Mouse (Mus musculus): ENCODE measurements around the gene Gm20479. TPM values are rescaled to one million over a fixed set of nuclear protein-coding genes. Genes with fewer than 3 reads are reported as not detected.

Gm20479 gene
- polyA plus RNA-seq, 1 experiment, result not detected

DNA sequence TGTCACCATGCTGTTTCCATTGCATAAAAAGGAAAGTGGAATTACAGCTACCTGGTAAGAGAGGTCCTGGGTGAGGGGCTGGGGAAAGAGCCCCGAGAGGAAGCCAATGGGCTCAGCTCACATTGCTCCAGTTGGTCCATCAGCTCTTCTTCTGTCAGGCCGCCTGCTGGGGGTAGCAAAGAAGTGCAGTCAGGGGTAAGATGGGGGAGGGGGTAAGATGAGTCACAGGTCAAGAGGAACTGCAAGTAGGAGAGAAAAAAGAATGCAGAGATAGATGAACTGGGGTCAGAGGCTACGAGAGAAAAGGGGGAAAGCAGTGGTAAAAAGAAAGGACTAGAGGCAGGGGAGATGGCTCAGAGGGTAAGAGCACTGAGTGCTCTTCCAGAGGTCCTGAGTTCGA is 14.6 kb downstream of the Gm20479 start:
- peaks cover 4% of the 10 kb centered on the region; the same call in 1 of the 2 replicates for H3K27me3 ChIP-seq (ENCODE audit: control insufficient read depth, insufficient read depth, low read length)
- H3K27ac ChIP-seq (ENCODE audit: insufficient read depth, low read depth, low read length), result no peak overlapping the region
- no peaks in the 10 kb centered on the region for H3K4me1 ChIP-seq (ENCODE audit: control insufficient read depth, insufficient read depth, insufficient read length, low read length)
- TF ChIP-seq POLR2A (IDR thresholded peaks at IDR 0.05; ENCODE audit: low read depth, low read length) (no peak), CTCF (IDR thresholded peaks at IDR 0.05; ENCODE audit: extremely low read depth, insufficient read length, insufficient replicate concordance, low read depth, low read length) (peak; percentile 9; the same call in 1 of the 2 replicates)
- H3K36me3 ChIP-seq (ENCODE audit: control insufficient read depth, insufficient read depth, low read length), result peaks cover 30% of the 10 kb centered on the region
- H3K4me3 ChIP-seq (ENCODE audit: low read depth, low read length), result no peak overlapping the region
- 66% methylated on average over 4 of the region's 4 CpGs for WGBS

DNA sequence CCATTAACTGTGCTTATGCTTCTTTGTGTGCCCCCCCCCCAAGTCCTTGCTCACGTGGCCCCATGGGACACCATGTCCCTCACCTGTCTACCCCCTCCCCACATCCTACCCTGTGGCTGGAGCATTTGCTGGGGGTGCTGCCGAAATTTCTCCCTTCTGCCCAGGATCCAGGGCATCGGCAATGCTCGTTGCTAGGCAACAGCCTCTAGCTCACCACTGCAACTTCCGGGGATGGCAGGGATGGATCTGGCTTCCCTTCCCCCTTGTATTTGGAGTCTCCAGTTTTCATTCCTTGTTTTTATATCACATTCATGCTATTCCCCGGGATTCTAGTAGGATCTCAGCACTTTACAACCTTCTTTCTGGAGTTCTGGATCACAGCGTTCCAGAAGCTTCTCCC is 17.7 kb downstream of the Gm20479 start:
- TF ChIP-seq POLR2A (IDR thresholded peaks at IDR 0.05; ENCODE audit: low read depth, low read length) (no peak), CTCF (IDR thresholded peaks at IDR 0.05; ENCODE audit: extremely low read depth, insufficient read length, insufficient replicate concordance, low read depth, low read length) (no peak)
- Histone ChIP-seq H3K27ac (ENCODE audit: insufficient read depth, low read depth, low read length) (no peak overlapping the region), H3K4me1 (ENCODE audit: control insufficient read depth, insufficient read depth, insufficient read length, low read length) (0 out of 2 replicates have a peak, but pooled peaks cover 3% of the 10 kb centered on the region), H3K4me3 (ENCODE audit: low read depth, low read length) (no peak overlapping the region), H3K36me3 (ENCODE audit: control insufficient read depth, insufficient read depth, low read length) (peaks cover 12% of the 10 kb centered on the region), H3K27me3 (ENCODE audit: control insufficient read depth, insufficient read depth, low read length) (peaks cover 24% of the 10 kb centered on the region)
- 38% methylated on average over 7 of the region's 7 CpGs for WGBS

DNA sequence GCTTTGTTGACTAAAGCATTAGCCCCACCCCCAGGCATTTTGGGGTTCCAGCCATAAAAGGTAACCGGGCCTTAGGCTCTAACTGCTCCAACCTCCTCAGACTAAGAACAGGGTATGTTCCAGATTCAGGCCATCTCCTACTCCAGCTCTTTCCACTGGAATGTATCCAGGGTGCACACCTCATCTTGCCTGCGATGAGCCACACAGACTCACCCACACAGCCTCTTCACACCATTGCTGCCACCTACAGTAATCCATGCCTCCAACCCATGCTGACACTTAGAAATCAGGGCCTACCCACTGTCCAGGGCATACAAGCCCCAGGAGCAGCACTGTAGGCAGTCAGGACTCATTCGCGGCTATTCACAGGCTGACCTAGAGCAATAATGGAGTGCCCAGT is 18.1 kb downstream of the Gm20479 start:
- Histone ChIP-seq H3K36me3 (ENCODE audit: control insufficient read depth, insufficient read depth, low read length) (peaks cover 10% of the 10 kb centered on the region), H3K4me1 (ENCODE audit: control insufficient read depth, insufficient read depth, insufficient read length, low read length) (0 out of 2 replicates have a peak, but pooled peaks cover 3% of the 10 kb centered on the region), H3K4me3 (ENCODE audit: low read depth, low read length) (no peak overlapping the region), H3K27ac (ENCODE audit: insufficient read depth, low read depth, low read length) (no peak overlapping the region), H3K27me3 (ENCODE audit: control insufficient read depth, insufficient read depth, low read length) (peaks cover 28% of the 10 kb centered on the region)
- 72% methylated on average over 4 of the region's 4 CpGs for WGBS
- TF ChIP-seq POLR2A (IDR thresholded peaks at IDR 0.05; ENCODE audit: low read depth, low read length) (no peak), CTCF (IDR thresholded peaks at IDR 0.05; ENCODE audit: extremely low read depth, insufficient read length, insufficient replicate concordance, low read depth, low read length) (no peak)

DNA sequence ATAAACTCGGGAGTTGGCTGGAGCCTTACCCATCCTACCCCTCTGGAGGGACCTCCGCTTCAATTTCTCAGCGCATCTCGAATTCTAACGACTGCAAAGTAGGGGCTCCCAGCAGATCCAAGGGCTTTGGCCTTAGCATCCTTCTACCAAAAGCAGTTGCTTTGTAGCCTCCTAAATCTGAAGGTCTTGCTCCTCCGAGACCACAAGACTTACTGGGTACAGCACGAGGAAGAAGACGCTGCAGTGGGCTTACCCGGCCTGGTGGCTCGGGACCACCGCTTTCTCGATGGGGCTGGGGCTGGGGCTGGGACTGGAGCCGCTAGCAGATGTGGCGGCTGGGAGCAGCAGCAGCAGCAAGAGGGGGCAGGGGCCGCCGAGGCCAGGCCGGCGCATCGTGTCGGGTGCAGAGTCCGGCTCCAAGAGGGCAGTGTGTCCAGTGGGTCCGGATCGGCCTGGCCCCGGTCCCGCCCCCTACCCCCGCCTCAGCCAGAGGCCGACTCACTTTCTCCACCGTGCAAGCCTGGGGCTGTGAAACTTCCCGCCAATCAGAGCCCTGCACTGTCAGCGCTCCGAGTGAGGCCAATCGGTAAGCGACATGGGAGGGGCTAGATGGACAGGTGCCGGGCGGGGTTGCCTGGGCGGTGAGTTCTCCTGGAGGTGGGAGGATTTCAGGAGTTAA is 19.9 kb downstream of the Gm20479 start, which contains the start of gene Ltbp4:
Ltbp4 (minus strand) TSS at position 518 of the 679 bp plus-strand sequence.
- no peak for TF ChIP-seq CTCF (IDR thresholded peaks at IDR 0.05; ENCODE audit: extremely low read depth, insufficient read length, insufficient replicate concordance, low read depth, low read length)
- TF ChIP-seq POLR2A (IDR thresholded peaks at IDR 0.05; ENCODE audit: low read depth, low read length), result no peak
- peaks cover 42% of the 10 kb centered on the region for H3K27me3 ChIP-seq (ENCODE audit: control insufficient read depth, insufficient read depth, low read length)
- peaks cover 3% of the 10 kb centered on the region; the same call in 1 of the 2 replicates for H3K4me1 ChIP-seq (ENCODE audit: control insufficient read depth, insufficient read depth, insufficient read length, low read length)
- no peak within 1 kb of the TSS for H3K27ac ChIP-seq (ENCODE audit: insufficient read depth, low read depth, low read length)
- H3K4me3 ChIP-seq (ENCODE audit: low read depth, low read length), result peak within 1 kb of the TSS; percentile 30
- peaks cover 3% of the 10 kb centered on the region for H3K36me3 ChIP-seq (ENCODE audit: control insufficient read depth, insufficient read depth, low read length)
- WGBS, result 2% methylated on average over 36 of the region's 36 CpGs

DNA sequence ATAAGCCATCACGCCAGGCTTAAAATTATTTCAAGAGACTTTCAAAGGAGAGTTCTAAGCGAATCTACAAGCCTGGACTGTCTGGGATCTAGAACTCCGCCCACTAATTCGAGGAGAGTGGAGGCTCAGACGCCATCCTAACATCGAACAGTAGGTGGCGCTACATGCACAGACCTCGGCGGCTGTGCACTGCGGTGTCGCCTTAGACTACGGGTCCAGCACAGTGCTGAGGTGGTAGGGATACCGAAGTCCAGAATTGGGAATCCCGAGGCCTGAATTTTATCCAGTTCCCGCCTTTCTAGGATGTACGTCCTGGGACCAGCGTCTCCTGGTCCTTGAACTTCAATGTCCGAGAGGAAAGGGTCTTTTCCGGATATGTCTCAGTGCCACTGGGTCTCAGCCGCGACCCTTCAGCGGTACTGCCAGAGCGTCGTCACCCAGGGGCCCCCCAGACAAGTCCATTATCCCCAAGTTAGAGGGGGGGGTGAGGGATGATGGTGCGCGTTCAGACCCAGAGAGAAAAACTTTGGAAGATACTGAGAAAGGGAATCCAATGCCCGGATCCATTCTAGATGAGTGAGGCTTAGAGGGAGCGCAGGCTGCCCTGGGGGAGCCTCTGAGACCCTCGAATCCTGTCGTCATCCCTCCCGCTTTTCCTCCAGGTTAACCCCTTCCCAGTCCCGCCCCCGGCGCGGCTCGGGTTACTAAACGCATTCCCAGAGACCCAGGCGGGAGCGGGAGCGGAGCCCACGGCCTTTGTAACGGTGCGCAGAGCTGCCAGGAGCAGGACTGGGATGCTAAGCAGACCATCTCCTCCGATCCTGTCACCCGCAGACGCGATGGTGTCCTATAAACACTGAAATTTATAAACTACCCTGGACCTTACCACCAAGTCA is 21.0 kb downstream of the Gm20479 start:
- Histone ChIP-seq H3K27me3 (ENCODE audit: control insufficient read depth, insufficient read depth, low read length) (peaks cover 42% of the 10 kb centered on the region), H3K4me1 (ENCODE audit: control insufficient read depth, insufficient read depth, insufficient read length, low read length) (peaks cover 8% of the 10 kb centered on the region), H3K36me3 (ENCODE audit: control insufficient read depth, insufficient read depth, low read length) (no peaks in the 10 kb centered on the region), H3K27ac (ENCODE audit: insufficient read depth, low read depth, low read length) (no peak overlapping the region), H3K4me3 (ENCODE audit: low read depth, low read length) (no peak overlapping the region)
- WGBS, result 2% methylated on average over 47 of the region's 47 CpGs
- TF ChIP-seq CTCF (IDR thresholded peaks at IDR 0.05; ENCODE audit: extremely low read depth, insufficient read length, insufficient replicate concordance, low read depth, low read length), result peak; percentile 96
- no peak for TF ChIP-seq POLR2A (IDR thresholded peaks at IDR 0.05; ENCODE audit: low read depth, low read length)

DNA sequence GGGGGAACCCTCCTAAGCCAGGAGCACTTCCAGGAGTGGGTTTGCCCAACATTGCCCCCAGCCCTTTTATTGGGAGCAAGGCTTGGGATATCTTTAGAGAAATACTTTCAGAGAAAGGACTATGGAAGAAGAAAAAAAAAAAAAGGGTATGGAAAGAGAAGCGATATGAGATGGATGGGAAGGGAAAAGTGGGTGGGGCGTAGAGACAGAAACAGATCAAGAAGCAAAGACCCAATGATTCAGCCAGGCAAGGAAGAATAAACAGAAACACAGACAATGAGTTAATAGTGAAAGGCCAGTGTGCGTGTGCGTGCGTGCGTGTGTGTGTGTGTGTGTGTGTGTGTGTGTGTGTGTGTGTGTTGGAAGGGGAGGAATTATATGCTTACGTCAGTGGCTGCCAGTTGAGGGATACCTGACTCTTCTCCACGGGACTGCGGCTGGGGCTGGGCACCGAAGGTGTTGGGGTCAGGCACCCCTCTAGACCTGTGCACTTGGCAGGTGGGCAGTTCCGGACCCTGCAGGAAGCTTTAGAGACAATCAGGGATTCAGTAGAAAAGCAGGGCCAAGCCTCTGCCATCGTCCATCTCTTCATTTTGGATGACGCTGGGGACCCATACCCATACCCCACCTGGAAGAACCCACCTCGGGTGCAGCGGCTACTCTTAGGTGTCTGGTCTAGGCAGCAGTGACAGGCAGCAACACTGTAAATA is 22.1 kb downstream of the Gm20479 start:
- no peaks in the 10 kb centered on the region for H3K36me3 ChIP-seq (ENCODE audit: control insufficient read depth, insufficient read depth, low read length)
- H3K27ac ChIP-seq (ENCODE audit: insufficient read depth, low read depth, low read length), result peak overlapping the region; percentile 27; the same call in 1 of the 2 replicates
- peaks cover 42% of the 10 kb centered on the region for H3K27me3 ChIP-seq (ENCODE audit: control insufficient read depth, insufficient read depth, low read length)
- H3K4me1 ChIP-seq (ENCODE audit: control insufficient read depth, insufficient read depth, insufficient read length, low read length), result peaks cover 11% of the 10 kb centered on the region
- TF ChIP-seq POLR2A (IDR thresholded peaks at IDR 0.05; ENCODE audit: low read depth, low read length) (no peak), CTCF (IDR thresholded peaks at IDR 0.05; ENCODE audit: extremely low read depth, insufficient read length, insufficient replicate concordance, low read depth, low read length) (no peak)
- WGBS, result 43% methylated on average over 15 of the region's 15 CpGs
- H3K4me3 ChIP-seq (ENCODE audit: low read depth, low read length), result no peak overlapping the region
